Mouse (Mus musculus) intestine, postnatal 0 days (tissue): Measurements from ENCODE around the gene Mdp1. TPM values are rescaled to one million over a fixed set of nuclear protein-coding genes. Genes with fewer than 3 reads are reported as not detected.

Experiments used
- ATAC-seq: fragments of 200-750 bp; cut with Nextera tagmentation; 2 replicates; pipeline ENCODE4 v1.8.0; 2017; ENCODE audit warnings: mild to moderate bottlenecking, moderate TSS enrichment, moderate library complexity
- H3K27ac ChIP-seq: fragments of 300-500 bp; sonication (generic); 2 replicates; pipeline ENCODE4 v1.5.1; 2014; ENCODE audit warnings: mild to moderate bottlenecking, low read depth, low read length, moderate library complexity
- H3K27me3 ChIP-seq: fragments of 300-500 bp; sonication (generic); replicated peaks from 2 replicates; pipeline ENCODE4 v1.6.1; 2014; ENCODE audit warnings: low read length, mixed read lengths; ENCODE audit not compliant: control insufficient read depth, insufficient read depth
- H3K36me3 ChIP-seq: fragments of 300-500 bp; sonication (generic); 2 replicates; pipeline ENCODE4 v1.6.1; 2014; ENCODE audit warnings: mild to moderate bottlenecking, moderate library complexity; ENCODE audit not compliant: control insufficient read depth, insufficient read depth
- H3K4me1 ChIP-seq: fragments of 300-500 bp; sonication (generic); replicated peaks from 2 replicates; pipeline ENCODE4 v1.6.1; 2014; ENCODE audit warnings: antibody characterized with exemption, low read length, mixed read lengths; ENCODE audit not compliant: control insufficient read depth, insufficient read depth
- H3K4me2 ChIP-seq: fragments of 300-500 bp; sonication (generic); replicated peaks from 2 replicates; pipeline ENCODE4 v1.6.1; 2014; ENCODE audit warnings: low read depth, mild to moderate bottlenecking, moderate library complexity
- H3K4me3 ChIP-seq: fragments of 300-500 bp; sonication (generic); 2 replicates; pipeline ENCODE4 v1.5.1; 2014; ENCODE audit warnings: low read depth, low read length
- H3K9ac ChIP-seq: fragments of 300-500 bp; sonication (generic); 2 replicates; pipeline ENCODE4 v1.6.1; 2014; ENCODE audit warnings: mild to moderate bottlenecking, low read depth, low read length
- H3K9me3 ChIP-seq: fragments of 300-500 bp; sonication (generic); 2 replicates; pipeline ENCODE4 v1.6.1; 2016; ENCODE audit warnings: mixed run types; ENCODE audit not compliant: control insufficient read depth
- CTCF ChIP-seq: sonication (generic); IDR thresholded peaks from 2 replicates; pipeline ENCODE4 v1.5.1; 2016; ENCODE audit warnings: low read depth, mild to moderate bottlenecking, control low read depth, antibody characterized with exemption, moderate library complexity
- WGBS: fragments of 180-500 bp; shearing (Covaris S2); extraction: QIAGEN DNeasy Blood & Tissue Kit; methylation state at CpG from one replicate; pipeline ENCODE4 v1.1.7; 2014; 5-methylcytosine and 5-hydroxymethylcytosine counted together
- polyA plus RNA-seq: library from polyadenylated mRNA; unstranded; fragments of >200 nt; fragmentation: Nextera tagmentation; extraction: Ambion mirVana; gene quantifications from 2 replicates; pipeline ENCODE4 v1.2.1, GENCODE M21; 2015

Gene Mdp1
- polyA plus RNA-seq, 1 experiment from 2014 or later, result 85.1 TPM

DNA sequence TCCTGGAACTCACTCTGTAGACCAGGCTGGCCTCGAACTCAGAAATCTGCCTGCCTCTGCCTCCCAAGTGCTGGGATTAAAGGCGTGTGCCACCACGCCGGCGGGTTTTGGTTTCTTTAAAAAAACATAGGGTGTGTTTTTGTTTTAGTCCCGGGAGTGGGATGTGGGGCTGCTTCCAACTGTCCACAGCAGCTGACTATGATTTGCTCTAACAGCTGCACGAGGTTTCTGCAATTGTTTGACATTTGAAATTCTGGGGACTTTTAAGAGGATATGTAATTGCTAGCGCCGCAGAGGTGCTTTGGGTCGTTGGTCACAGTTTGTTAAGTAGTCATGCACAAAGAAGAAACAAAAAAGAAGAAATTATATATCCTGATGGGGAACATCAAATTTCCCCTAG is 29.1 kb upstream of the Mdp1 start:
- no peak overlapping the region for H3K9ac ChIP-seq
- TF ChIP-seq CTCF, result no peak
- no peaks in the 10 kb centered on the region for H3K9me3 ChIP-seq
- H3K4me1 ChIP-seq, result no peaks in the 10 kb centered on the region
- no peak overlapping the region for H3K4me3 ChIP-seq
- ATAC-seq, result no peak
- H3K36me3 ChIP-seq, result no peaks in the 10 kb centered on the region
- no peaks in the 10 kb centered on the region for H3K27me3 ChIP-seq
- WGBS, result 69% methylated on average over 10 of the region's 10 CpGs
- no peak overlapping the region for H3K4me2 ChIP-seq
- no peak overlapping the region for H3K27ac ChIP-seq

DNA sequence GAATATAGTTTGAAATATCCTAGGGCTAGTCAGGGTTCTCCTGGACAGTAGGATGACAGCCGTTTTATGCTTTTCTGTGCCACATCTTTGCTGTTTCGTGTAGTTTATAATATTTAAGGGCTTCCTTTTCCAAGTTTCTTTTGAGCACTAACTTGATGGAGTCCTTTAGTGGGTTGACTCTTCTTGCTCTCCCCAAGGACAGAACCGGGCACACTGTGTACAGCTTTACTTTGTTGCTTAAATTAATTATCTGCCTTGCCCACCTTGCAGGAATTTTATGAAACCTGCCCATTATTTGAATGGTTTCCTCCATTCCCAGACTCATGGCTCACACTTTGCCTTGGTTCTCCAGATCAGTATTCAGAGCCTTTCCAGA is 21.8 kb upstream of the Mdp1 start:
- Histone ChIP-seq H3K36me3 (peaks cover 25% of the 10 kb centered on the region), H3K9me3 (no peaks in the 10 kb centered on the region), H3K9ac (no peak overlapping the region), H3K27ac (no peak overlapping the region), H3K4me1 (no peaks in the 10 kb centered on the region), H3K4me2 (peak overlapping the region; percentile 81), H3K4me3 (peak overlapping the region; percentile 66), H3K27me3 (no peaks in the 10 kb centered on the region)
- ATAC-seq, result peak; percentile 2; the same call in 1 of the 2 replicates
- no peak for TF ChIP-seq CTCF
- 8% methylated on average over 3 of the region's 3 CpGs for WGBS

DNA sequence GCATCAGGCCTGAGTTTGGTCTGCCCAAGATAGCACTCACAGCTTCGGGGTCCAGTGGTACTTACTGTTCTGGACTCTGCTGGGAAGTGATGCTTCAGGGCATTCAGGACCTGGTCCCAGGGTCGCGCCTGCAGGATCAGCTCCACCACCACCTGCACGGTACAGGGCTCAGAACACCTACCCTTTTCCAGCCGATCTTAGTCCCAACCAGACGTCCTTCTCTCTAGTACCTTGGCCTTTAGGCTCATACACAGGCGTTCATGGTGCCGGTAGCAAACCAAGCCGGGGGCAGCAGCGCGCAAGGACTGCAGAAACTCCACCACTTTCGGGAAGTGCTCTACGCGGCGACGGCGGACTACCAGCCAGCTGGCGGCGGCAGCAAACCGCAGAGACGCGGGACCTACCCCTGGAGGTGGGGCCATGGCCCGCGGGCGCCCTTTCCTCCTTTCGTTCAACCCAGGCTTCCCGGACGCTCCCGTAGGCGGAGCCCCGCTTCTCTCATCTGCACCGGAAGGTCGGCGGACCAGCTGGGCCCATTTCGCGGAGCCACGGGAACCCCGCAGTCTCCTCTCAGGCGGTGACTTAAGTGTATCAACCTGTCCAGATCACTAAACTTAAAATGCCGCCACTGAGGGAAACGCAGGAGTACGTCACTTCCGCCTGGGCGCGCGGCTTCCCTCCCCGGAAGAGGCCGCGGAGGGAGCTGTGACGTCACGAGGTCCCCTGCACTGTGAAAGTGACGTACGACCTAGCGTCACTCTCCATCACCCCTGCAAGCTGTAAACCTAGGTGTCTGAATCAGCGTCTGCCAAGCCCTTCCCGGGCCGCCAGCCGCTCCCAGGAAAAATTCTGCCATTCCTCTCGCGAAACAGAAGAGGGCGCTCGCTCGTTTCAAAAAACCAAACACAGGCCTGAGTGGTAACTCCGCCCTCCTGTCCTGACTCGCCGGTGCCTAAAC is 21.1 kb upstream of the Mdp1 start, which contains the start of gene Tinf2:
Tinf2 (minus strand) TSS at position 661 of the 958 bp plus-strand sequence.
- H3K4me2 ChIP-seq, result peak within 1 kb of the TSS; percentile 81
- ATAC-seq, result peak; percentile 98
- H3K36me3 ChIP-seq, result peaks cover 32% of the 10 kb centered on the region
- under 1% methylated on average over 66 of the region's 66 CpGs for WGBS
- H3K27ac ChIP-seq, result peak within 1 kb of the TSS; percentile 87
- no peaks in the 10 kb centered on the region for H3K27me3 ChIP-seq
- H3K9me3 ChIP-seq, result no peaks in the 10 kb centered on the region
- H3K9ac ChIP-seq, result peak within 1 kb of the TSS; percentile 56
- no peaks in the 10 kb centered on the region for H3K4me1 ChIP-seq
- TF ChIP-seq CTCF, result peak; percentile 89
- peak within 1 kb of the TSS; percentile 66 for H3K4me3 ChIP-seq

DNA sequence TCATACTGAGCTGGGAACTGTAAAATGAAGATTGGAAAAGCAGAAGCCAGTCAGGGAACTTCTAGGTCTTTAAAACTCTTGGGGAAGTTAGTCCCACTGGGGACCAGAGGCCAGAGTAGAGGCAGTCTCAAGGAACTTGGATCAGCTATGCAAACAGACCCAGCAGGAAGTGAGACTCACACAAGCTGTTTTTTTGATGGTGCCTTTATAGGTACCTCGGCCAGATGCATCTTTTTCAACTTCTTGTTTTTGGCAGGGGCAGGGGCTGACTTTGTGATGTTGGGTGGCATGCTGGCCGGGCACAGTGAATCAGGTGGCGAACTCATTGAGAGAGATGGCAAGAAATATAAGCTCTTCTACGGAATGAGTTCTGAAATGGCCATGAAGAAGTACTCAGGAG is 17.3 kb upstream of the Mdp1 start:
- peaks cover 48% of the 10 kb centered on the region for H3K36me3 ChIP-seq
- WGBS, result 90% methylated on average over 4 of the region's 4 CpGs
- H3K9ac ChIP-seq, result no peak overlapping the region
- H3K27ac ChIP-seq, result no peak overlapping the region; the same call in 1 of the 2 replicates
- no peak overlapping the region for H3K4me3 ChIP-seq
- H3K9me3 ChIP-seq, result no peaks in the 10 kb centered on the region
- no peak for TF ChIP-seq CTCF
- no peaks in the 10 kb centered on the region for H3K4me1 ChIP-seq
- no peak overlapping the region for H3K4me2 ChIP-seq
- H3K27me3 ChIP-seq, result no peaks in the 10 kb centered on the region
- no peak for ATAC-seq

DNA sequence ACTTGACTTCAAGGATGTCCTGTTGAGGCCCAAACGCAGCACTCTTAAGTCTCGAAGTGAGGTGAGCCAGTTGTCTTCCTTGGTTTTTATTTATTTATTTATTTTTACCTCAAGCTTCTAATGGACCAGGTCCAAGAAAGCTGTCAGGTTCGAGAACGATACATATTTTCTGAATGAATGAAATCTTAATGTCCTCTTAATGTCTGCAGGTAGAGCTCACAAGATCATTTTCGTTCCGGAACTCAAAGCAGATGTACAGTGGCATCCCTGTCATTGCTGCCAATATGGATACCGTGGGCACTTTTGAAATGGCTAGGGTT is 12.4 kb upstream of the Mdp1 start:
- ATAC-seq, result no peak
- TF ChIP-seq CTCF, result no peak
- WGBS, result 69% methylated on average over 7 of the region's 7 CpGs
- Histone ChIP-seq H3K36me3 (peaks cover 27% of the 10 kb centered on the region; the same call in 1 of the 2 replicates), H3K4me3 (peak overlapping the region; percentile 64), H3K9ac (no peak overlapping the region), H3K27me3 (no peaks in the 10 kb centered on the region), H3K27ac (peak overlapping the region; percentile 17; the same call in 1 of the 2 replicates), H3K9me3 (no peaks in the 10 kb centered on the region), H3K4me2 (peak overlapping the region; percentile 84), H3K4me1 (no peaks in the 10 kb centered on the region)

DNA sequence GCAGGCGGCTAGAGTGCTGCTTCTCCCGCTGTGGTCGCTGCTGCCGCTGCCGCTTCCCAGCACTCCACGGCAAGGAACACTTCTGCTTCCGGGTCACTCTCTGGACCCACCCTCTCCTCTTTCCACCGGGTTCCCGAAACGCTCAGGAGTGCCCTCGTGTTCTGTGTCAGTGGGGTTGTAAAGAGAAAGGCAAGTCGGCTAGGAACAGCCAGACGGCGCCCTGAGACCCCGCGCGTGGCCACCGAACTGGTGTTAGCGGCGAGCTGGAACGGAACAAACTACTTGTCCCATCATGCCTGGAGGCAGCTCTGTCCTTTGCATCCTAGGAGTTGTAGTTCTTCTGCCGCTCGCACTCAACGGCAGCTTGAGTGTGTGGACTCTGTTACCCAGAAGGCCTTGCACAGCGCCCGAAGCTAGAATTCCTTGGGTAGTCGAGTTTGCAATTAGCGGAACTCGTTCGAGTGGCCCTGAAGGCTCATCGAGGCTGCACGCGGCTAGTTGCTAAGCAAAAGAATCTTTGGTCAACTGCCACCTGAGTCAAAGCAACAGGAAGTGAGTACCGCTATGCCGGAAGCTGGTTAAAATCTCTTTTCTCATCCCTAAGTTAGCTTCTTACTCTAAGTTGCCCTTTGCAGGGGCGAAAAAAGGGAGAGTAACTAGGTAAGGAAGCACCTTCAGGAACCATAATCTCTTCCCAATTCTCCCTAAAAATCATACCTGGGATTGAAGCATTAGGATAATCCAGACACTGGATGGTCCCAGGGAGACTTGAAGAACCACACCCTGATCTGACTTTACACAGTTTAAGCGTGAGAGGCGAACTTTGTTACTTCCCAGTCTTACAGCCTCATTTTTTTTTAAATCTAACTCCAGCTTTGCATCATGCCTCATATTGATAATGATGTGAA is 11.8 kb upstream of the Mdp1 start, which contains the start of the genes Gmpr2 and Nedd8:
Gmpr2 (plus strand) TSS at position 109 of the 908 bp plus-strand sequence.
Nedd8 (minus strand) TSS at position 292 of the 908 bp plus-strand sequence.
- peak within 1 kb of the TSS; percentile 64 for H3K4me3 ChIP-seq
- 1% methylated on average over 38 of the region's 38 CpGs for WGBS
- no peaks in the 10 kb centered on the region for H3K4me1 ChIP-seq
- H3K27me3 ChIP-seq, result no peaks in the 10 kb centered on the region
- peak within 1 kb of the TSS; percentile 57; the same call in 1 of the 2 replicates for H3K27ac ChIP-seq
- ATAC-seq, result peak; percentile 97
- H3K36me3 ChIP-seq, result peaks cover 23% of the 10 kb centered on the region; the same call in 1 of the 2 replicates
- H3K4me2 ChIP-seq, result peak within 1 kb of the TSS; percentile 84
- TF ChIP-seq CTCF, result peak; percentile 29; the same call in 1 of the 2 replicates
- H3K9ac ChIP-seq, result peak within 1 kb of the TSS; percentile 63
- no peaks in the 10 kb centered on the region for H3K9me3 ChIP-seq
